Mouse (Mus musculus) forebrain, embryonic 15.5 days (tissue): ENCODE results near the gene Tomm20. TPM values are rescaled to one million over a fixed set of nuclear protein-coding genes. Genes with fewer than 3 reads are reported as not detected.
"Not testable (repeated sequence)": the region's sequence is repeated elsewhere in the genome, so short reads cannot be mapped to it uniquely, and the experiment has no call there.

Experiments used
- ATAC-seq: fragments of 200-750 bp; cut with Nextera tagmentation; replicated peaks from 2 replicates; pipeline ENCODE4 v1.8.0; 2017; ENCODE audit warnings: mild to moderate bottlenecking, moderate TSS enrichment, moderate library complexity
- H3K27ac ChIP-seq: fragments of 300-500 bp; sonication (generic); replicated peaks from 2 replicates; pipeline ENCODE4 v1.5.1; 2015; ENCODE audit warnings: mild to moderate bottlenecking, inconsistent platforms
- H3K27me3 ChIP-seq: fragments of 300-500 bp; sonication (generic); 2 replicates; pipeline ENCODE4 v1.6.1; 2015; ENCODE audit warnings: inconsistent platforms
- H3K36me3 ChIP-seq: fragments of 300-500 bp; sonication (generic); 2 replicates; pipeline ENCODE4 v1.6.1; 2015; ENCODE audit warnings: mild to moderate bottlenecking, inconsistent platforms
- H3K4me1 ChIP-seq: fragments of 300-500 bp; sonication (generic); 2 replicates; pipeline ENCODE4 v1.6.1; 2015; ENCODE audit warnings: inconsistent platforms
- H3K4me2 ChIP-seq: fragments of 300-500 bp; sonication (generic); replicated peaks from 2 replicates; pipeline ENCODE4 v1.6.1; 2015; ENCODE audit warnings: mild to moderate bottlenecking, inconsistent platforms
- H3K4me3 ChIP-seq: fragments of 300-500 bp; sonication (generic); 2 replicates; pipeline ENCODE4 v1.5.1; 2015; ENCODE audit warnings: mild to moderate bottlenecking, inconsistent platforms
- H3K9ac ChIP-seq: fragments of 300-500 bp; sonication (generic); replicated peaks from 2 replicates; pipeline ENCODE4 v1.6.1; 2015; ENCODE audit warnings: mild to moderate bottlenecking, inconsistent platforms
- H3K9me3 ChIP-seq: fragments of 300-500 bp; sonication (generic); 2 replicates; pipeline ENCODE4 v1.6.1; 2016; ENCODE audit warnings: inconsistent platforms
- WGBS: fragments of 180-500 bp; shearing (Covaris S2); methylation state at CpG from one replicate; pipeline ENCODE4 v1.1.7; 2015; ENCODE audit warnings: mixed read lengths; 5-methylcytosine and 5-hydroxymethylcytosine counted together
- polyA plus RNA-seq: library from polyadenylated mRNA; unstranded; fragments of >200 nt; fragmentation: Nextera tagmentation; extraction: Ambion mirVana; gene quantifications from 2 replicates; pipeline ENCODE4 v1.2.1, GENCODE M21; 2015

The Tomm20 gene
- polyA plus RNA-seq: 195 and 209 TPM in 2 replicates

GRCm38 (mm10) chr8:126945730-126946163 lies at the start of gene Tomm20:
Gene Tomm20 (minus strand): TSS chr8:126945844.
- H3K4me1 ChIP-seq: peaks cover 38% of the 10 kb centered on the region
- H3K9ac ChIP-seq: peak within 1 kb of the TSS; percentile 67
- no peaks in the 10 kb centered on the region for H3K27me3 ChIP-seq
- WGBS: under 1% methylated on average over 48 of the region's 48 CpGs
- peaks cover 24% of the 10 kb centered on the region for H3K36me3 ChIP-seq
- peak; percentile 93 for ATAC-seq
- peak within 1 kb of the TSS; percentile 83 for H3K4me2 ChIP-seq
- H3K27ac ChIP-seq: peak within 1 kb of the TSS; percentile 84
- H3K4me3 ChIP-seq: peak within 1 kb of the TSS; percentile 79
- no peaks in the 10 kb centered on the region for H3K9me3 ChIP-seq

GRCm38 (mm10) chr8:126994506-126994905 lies 48.9 kb upstream of the Tomm20 start:
- Histone ChIP-seq H3K4me2 (no peak overlapping the region), H3K9ac (no peak overlapping the region), H3K4me3 (no peak overlapping the region), H3K27me3 (no peaks in the 10 kb centered on the region), H3K9me3 (no peaks in the 10 kb centered on the region), H3K4me1 (no peaks in the 10 kb centered on the region), H3K36me3 (no peaks in the 10 kb centered on the region), H3K27ac (no peak overlapping the region)
- ATAC-seq: no peak
- 19% methylated on average over 1 of the region's 1 CpGs for WGBS

- no peaks in the 10 kb centered on the region for H3K9me3 ChIP-seq
- H3K36me3 ChIP-seq: no peaks in the 10 kb centered on the region
- 82% methylated on average over 5 of the region's 5 CpGs for WGBS
- no peak overlapping the region for H3K4me2 ChIP-seq
- H3K27me3 ChIP-seq: no peaks in the 10 kb centered on the region
- no peaks in the 10 kb centered on the region for H3K4me1 ChIP-seq
- H3K27ac ChIP-seq: no peak overlapping the region
- no peak overlapping the region for H3K4me3 ChIP-seq
- no peak overlapping the region for H3K9ac ChIP-seq
- no peak for ATAC-seq
Observed at GRCm38 (mm10) chr8:126989363-126990153, 43.9 kb upstream of the Tomm20 start.

- no peaks in the 10 kb centered on the region for H3K36me3 ChIP-seq
- H3K4me2 ChIP-seq: no peak overlapping the region
- no peak for ATAC-seq
- no peak overlapping the region for H3K27ac ChIP-seq
- H3K4me1 ChIP-seq: no peaks in the 10 kb centered on the region
- H3K27me3 ChIP-seq: no peaks in the 10 kb centered on the region
- H3K9ac ChIP-seq: no peak overlapping the region
- H3K9me3 ChIP-seq: no peaks in the 10 kb centered on the region
- 64% methylated on average over 16 of the region's 16 CpGs for WGBS
- no peak overlapping the region for H3K4me3 ChIP-seq
Observed at GRCm38 (mm10) chr8:126988346-126989006, 42.8 kb upstream of the Tomm20 start.

GRCm38 (mm10) chr8:126986495-126986894 lies 40.9 kb upstream of the Tomm20 start:
- Histone ChIP-seq H3K27ac (no peak overlapping the region), H3K36me3 (no peaks in the 10 kb centered on the region), H3K4me3 (no peak overlapping the region), H3K4me1 (no peaks in the 10 kb centered on the region), H3K4me2 (no peak overlapping the region), H3K27me3 (no peaks in the 10 kb centered on the region), H3K9me3 (no peaks in the 10 kb centered on the region), H3K9ac (no peak overlapping the region)
- ATAC-seq: peak; percentile 61; the same call in 1 of the 2 replicates
- 3% methylated on average over 12 of the region's 12 CpGs for WGBS

GRCm38 (mm10) chr8:126980046-126980445 lies 34.4 kb upstream of the Tomm20 start:
- Histone ChIP-seq H3K27me3 (peaks cover 9% of the 10 kb centered on the region; the same call in 1 of the 2 replicates), H3K4me3 (no peak overlapping the region), H3K27ac (no peak overlapping the region), H3K4me2 (no peak overlapping the region), H3K36me3 (no peaks in the 10 kb centered on the region), H3K4me1 (no peaks in the 10 kb centered on the region), H3K9me3 (no peaks in the 10 kb centered on the region), H3K9ac (no peak overlapping the region)
- 75% methylated on average over 5 of the region's 5 CpGs for WGBS
- ATAC-seq: no peak

- H3K4me3 ChIP-seq: peak overlapping the region; percentile 24
- peaks cover 9% of the 10 kb centered on the region; the same call in 1 of the 2 replicates for H3K27me3 ChIP-seq
- WGBS: 25% methylated on average over 27 of the region's 27 CpGs
- H3K4me2 ChIP-seq: peak overlapping the region; percentile 35
- no peak overlapping the region for H3K9ac ChIP-seq
- H3K4me1 ChIP-seq: no peaks in the 10 kb centered on the region
- no peaks in the 10 kb centered on the region for H3K36me3 ChIP-seq
- no peaks in the 10 kb centered on the region for H3K9me3 ChIP-seq
- H3K27ac ChIP-seq: no peak overlapping the region
- no peak for ATAC-seq
Observed at GRCm38 (mm10) chr8:126979091-126979920, 33.7 kb upstream of the Tomm20 start.

- H3K4me2 ChIP-seq, H3K9me3 ChIP-seq, H3K9ac ChIP-seq, H3K27ac ChIP-seq, H3K36me3 ChIP-seq, H3K4me3 ChIP-seq, H3K4me1 ChIP-seq, ATAC-seq, H3K27me3 ChIP-seq: not testable (repeated sequence)
- WGBS: 46% methylated on average over 3 of the region's 3 CpGs
Observed at GRCm38 (mm10) chr8:126978535-126978934, 32.9 kb upstream of the Tomm20 start.

- Histone ChIP-seq H3K27ac (no peak overlapping the region), H3K4me1 (no peaks in the 10 kb centered on the region), H3K9me3 (no peaks in the 10 kb centered on the region), H3K4me2 (no peak overlapping the region), H3K9ac (no peak overlapping the region), H3K27me3 (peaks cover 9% of the 10 kb centered on the region; the same call in 1 of the 2 replicates), H3K4me3 (no peak overlapping the region), H3K36me3 (no peaks in the 10 kb centered on the region)
- ATAC-seq: no peak
- WGBS: 84% methylated on average over 10 of the region's 10 CpGs
Observed at GRCm38 (mm10) chr8:126978028-126978427, 32.4 kb upstream of the Tomm20 start.

- Histone ChIP-seq H3K4me2 (no peak overlapping the region), H3K36me3 (no peaks in the 10 kb centered on the region), H3K9ac (no peak overlapping the region), H3K4me1 (no peaks in the 10 kb centered on the region), H3K27ac (no peak overlapping the region), H3K27me3 (peaks cover 9% of the 10 kb centered on the region; the same call in 1 of the 2 replicates), H3K9me3 (no peaks in the 10 kb centered on the region), H3K4me3 (no peak overlapping the region)
- WGBS: 34% methylated on average over 8 of the region's 8 CpGs
- no peak for ATAC-seq
Observed at GRCm38 (mm10) chr8:126976608-126977348, 31.1 kb upstream of the Tomm20 start.

GRCm38 (mm10) chr8:126975706-126976105 lies 30.1 kb upstream of the Tomm20 start:
- Histone ChIP-seq H3K4me1 (no peaks in the 10 kb centered on the region), H3K36me3 (no peaks in the 10 kb centered on the region), H3K27ac (no peak overlapping the region), H3K27me3 (peaks cover 9% of the 10 kb centered on the region; the same call in 1 of the 2 replicates), H3K9me3 (no peaks in the 10 kb centered on the region), H3K9ac (no peak overlapping the region), H3K4me2 (no peak overlapping the region), H3K4me3 (no peak overlapping the region)
- ATAC-seq: no peak
- WGBS: 10% methylated on average over 1 of the region's 1 CpGs
